Mouse (Mus musculus): ENCODE data around the gene Nrxn1. TPM values are rescaled to one million over a fixed set of nuclear protein-coding genes. Genes with fewer than 3 reads are reported as not detected.

Gene Nrxn1
- polyA plus RNA-seq, 1 experiment from 2014 or later: 25.7 TPM

DNA sequence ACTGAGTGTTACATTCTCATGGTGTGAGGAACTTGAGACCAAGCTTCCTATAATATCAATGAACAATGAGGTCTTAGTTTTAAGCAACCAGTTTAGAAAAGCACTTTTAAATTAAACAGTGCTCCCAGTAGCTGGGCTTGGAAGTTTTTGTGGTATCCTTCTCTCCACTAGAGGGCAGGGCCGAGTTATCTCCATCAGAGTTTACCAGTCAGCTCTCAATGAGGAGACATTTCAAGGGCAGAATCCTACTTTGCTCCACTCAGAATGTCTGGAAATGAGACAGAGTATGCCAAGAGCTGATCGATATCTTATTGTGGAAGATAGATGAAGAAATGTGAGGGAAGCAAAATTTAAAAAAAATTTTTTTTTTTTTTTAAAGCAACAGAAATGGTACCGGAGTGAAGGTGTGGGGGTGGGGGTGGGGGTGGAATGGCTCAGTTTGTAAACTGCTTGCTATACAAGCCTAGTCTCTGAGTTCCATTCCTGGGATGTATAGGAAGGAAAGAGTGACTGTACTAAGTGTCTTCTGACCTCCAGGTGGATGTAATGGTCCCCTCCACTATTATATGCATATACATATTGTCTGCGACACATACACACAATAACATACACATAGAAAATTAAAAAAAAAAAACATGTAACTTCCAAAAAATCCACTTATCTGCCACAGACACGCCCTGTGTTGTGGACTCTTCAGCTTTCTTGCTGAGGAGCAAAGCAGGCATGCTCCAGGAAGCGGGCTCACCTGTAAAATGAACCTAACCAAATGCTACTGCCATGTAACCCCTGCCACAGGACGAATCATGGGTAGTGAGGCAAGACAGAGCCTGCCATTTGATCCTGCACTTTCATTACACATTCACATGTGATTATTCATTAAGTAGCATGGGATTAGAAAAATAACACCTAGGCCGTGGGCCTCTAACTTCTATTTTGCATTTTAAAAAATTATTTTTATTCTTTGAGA lies 283.4 kb downstream of the Nrxn1 start:
- H3K9me3 ChIP-seq (ENCODE audit: control insufficient read depth, low read length): no peaks in the 10 kb centered on the region
- ATAC-seq (ENCODE audit: insufficient read depth, low FRiP score, low TSS enrichment) (peak; percentile 76), DNase-seq (ENCODE audit: low spot score) (peak; percentile 53)
- no peaks in the 10 kb centered on the region for H3K4me1 ChIP-seq (ENCODE audit: control insufficient read depth, insufficient read depth, low read length)
- H3K4me2 ChIP-seq (ENCODE audit: low read depth): no peak overlapping the region
- WGBS: 70% methylated on average over 8 of the region's 8 CpGs
- no peak overlapping the region for H3K4me3 ChIP-seq (ENCODE audit: low read depth, low read length)
- H3K27me3 ChIP-seq (ENCODE audit: control insufficient read depth, insufficient read depth, low read length): no peaks in the 10 kb centered on the region
- H3K27ac ChIP-seq (ENCODE audit: low read depth, low read length): no peak overlapping the region
- H3K36me3 ChIP-seq (ENCODE audit: control insufficient read depth, insufficient read depth, low read length): no peaks in the 10 kb centered on the region
- no peak overlapping the region for H3K9ac ChIP-seq (ENCODE audit: low read length)

DNA sequence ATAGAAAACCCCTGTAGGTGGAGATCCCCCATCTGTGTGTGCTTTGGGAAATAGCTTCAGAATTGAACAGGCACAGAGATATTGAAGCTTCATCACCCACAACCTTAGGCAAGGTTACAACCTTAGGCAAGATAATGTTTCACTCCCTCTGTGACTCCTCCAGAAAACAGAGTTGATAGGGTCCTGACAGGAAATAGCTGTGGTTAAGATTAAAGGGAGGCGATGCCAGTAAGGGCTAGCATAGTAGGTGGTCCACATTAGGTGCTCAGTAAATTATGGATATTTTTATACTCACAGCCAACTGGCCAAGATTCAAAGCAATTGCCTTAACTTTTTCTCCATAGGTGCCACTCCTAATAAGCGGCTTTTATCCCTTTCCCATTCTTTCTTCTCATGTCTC lies 284.6 kb downstream of the Nrxn1 start:
- Histone ChIP-seq H3K27ac (ENCODE audit: low read depth, low read length) (no peak overlapping the region), H3K4me1 (ENCODE audit: control insufficient read depth, insufficient read depth, low read length) (no peaks in the 10 kb centered on the region), H3K27me3 (ENCODE audit: control insufficient read depth, insufficient read depth, low read length) (no peaks in the 10 kb centered on the region), H3K36me3 (ENCODE audit: control insufficient read depth, insufficient read depth, low read length) (no peaks in the 10 kb centered on the region), H3K4me3 (ENCODE audit: low read depth, low read length) (no peak overlapping the region), H3K4me2 (ENCODE audit: low read depth) (no peak overlapping the region), H3K9ac (ENCODE audit: low read length) (no peak overlapping the region), H3K9me3 (ENCODE audit: control insufficient read depth, low read length) (no peaks in the 10 kb centered on the region)
- ATAC-seq (ENCODE audit: insufficient read depth, low FRiP score, low TSS enrichment): no peak
- 75% methylated on average over 2 of the region's 2 CpGs for WGBS
- no peak for DNase-seq (ENCODE audit: low spot score)

- ATAC-seq (ENCODE audit: insufficient read depth, low FRiP score, low TSS enrichment): no peak
- Histone ChIP-seq H3K9me3 (ENCODE audit: control insufficient read depth, low read length) (no peaks in the 10 kb centered on the region), H3K36me3 (ENCODE audit: control insufficient read depth, insufficient read depth, low read length) (no peaks in the 10 kb centered on the region), H3K4me1 (ENCODE audit: control insufficient read depth, insufficient read depth, low read length) (no peaks in the 10 kb centered on the region), H3K27ac (ENCODE audit: low read depth, low read length) (no peak overlapping the region), H3K4me2 (ENCODE audit: low read depth) (no peak overlapping the region), H3K9ac (ENCODE audit: low read length) (no peak overlapping the region), H3K4me3 (ENCODE audit: low read depth, low read length) (no peak overlapping the region), H3K27me3 (ENCODE audit: control insufficient read depth, insufficient read depth, low read length) (no peaks in the 10 kb centered on the region)
- no peak for DNase-seq (ENCODE audit: low spot score)
Measured at GRCm38 (mm10) chr17:90807199-90807598, 285.7 kb downstream of the Nrxn1 start.

DNA sequence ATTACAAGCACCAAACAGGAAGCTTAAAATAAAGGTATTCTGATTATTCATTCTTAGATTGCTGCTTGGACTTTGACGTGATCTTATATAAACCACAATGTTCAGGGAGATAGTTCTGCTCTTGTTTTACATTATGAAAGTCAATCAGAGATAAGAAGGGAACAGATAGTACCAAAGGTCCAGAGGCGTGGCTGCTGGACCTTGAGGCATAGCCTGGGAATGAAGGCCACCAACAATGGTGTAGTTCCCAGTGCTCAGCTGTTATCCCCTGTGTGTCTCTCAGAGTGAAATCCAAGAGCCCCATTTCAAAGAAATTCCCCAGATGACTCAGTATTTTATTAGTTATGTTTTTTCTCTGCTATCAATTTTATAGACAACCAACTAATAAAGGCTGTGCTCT lies 294.2 kb downstream of the Nrxn1 start:
- ATAC-seq (ENCODE audit: insufficient read depth, low FRiP score, low TSS enrichment): no peak
- H3K4me1 ChIP-seq (ENCODE audit: control insufficient read depth, insufficient read depth, low read length): no peaks in the 10 kb centered on the region
- H3K9ac ChIP-seq (ENCODE audit: low read length): no peak overlapping the region
- no peaks in the 10 kb centered on the region for H3K9me3 ChIP-seq (ENCODE audit: control insufficient read depth, low read length)
- no peak overlapping the region for H3K27ac ChIP-seq (ENCODE audit: low read depth, low read length)
- H3K27me3 ChIP-seq (ENCODE audit: control insufficient read depth, insufficient read depth, low read length): no peaks in the 10 kb centered on the region
- no peak for DNase-seq (ENCODE audit: low spot score)
- H3K4me2 ChIP-seq (ENCODE audit: low read depth): no peak overlapping the region
- H3K36me3 ChIP-seq (ENCODE audit: control insufficient read depth, insufficient read depth, low read length): no peaks in the 10 kb centered on the region
- no peak overlapping the region for H3K4me3 ChIP-seq (ENCODE audit: low read depth, low read length)
- WGBS: 87% methylated on average over 2 of the region's 2 CpGs

DNA sequence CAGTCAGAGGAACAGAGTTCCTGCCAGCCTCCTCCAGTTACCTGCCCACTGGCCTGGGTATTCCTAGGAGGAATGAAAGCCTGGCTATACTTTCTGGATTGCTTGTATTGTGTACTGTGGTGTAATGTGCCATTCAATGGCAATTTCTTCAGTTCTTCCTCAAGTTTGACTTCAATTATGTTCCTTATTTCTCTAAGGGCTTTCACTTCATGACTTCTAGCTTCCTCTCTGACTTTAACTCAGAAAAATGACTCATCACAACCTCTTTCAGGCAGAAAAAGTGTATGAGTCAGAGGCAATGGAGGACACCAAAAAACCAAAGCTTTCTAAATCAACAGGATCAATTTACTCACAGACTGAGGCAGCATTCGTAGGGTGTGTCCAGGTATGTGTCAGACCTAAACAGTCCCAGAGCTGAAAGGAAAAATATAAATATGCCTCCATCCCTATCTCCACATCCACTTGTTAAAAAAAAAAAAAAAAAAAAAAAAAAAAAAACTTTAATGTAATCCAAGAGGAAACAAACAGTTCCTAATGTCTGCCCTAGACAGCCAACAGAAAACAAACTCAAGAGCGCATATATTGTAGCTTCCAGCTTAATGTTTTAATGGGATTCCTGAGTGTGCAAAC lies 295.1 kb downstream of the Nrxn1 start:
- H3K9ac ChIP-seq (ENCODE audit: low read length): no peak overlapping the region
- no peak for ATAC-seq (ENCODE audit: insufficient read depth, low FRiP score, low TSS enrichment)
- H3K9me3 ChIP-seq (ENCODE audit: control insufficient read depth, low read length): no peaks in the 10 kb centered on the region
- no peak for DNase-seq (ENCODE audit: low spot score)
- no peak overlapping the region for H3K4me2 ChIP-seq (ENCODE audit: low read depth)
- no peaks in the 10 kb centered on the region for H3K4me1 ChIP-seq (ENCODE audit: control insufficient read depth, insufficient read depth, low read length)
- H3K27ac ChIP-seq (ENCODE audit: low read depth, low read length): no peak overlapping the region
- H3K36me3 ChIP-seq (ENCODE audit: control insufficient read depth, insufficient read depth, low read length): no peaks in the 10 kb centered on the region
- no peak overlapping the region for H3K4me3 ChIP-seq (ENCODE audit: low read depth, low read length)
- 95% methylated on average over 2 of the region's 2 CpGs for WGBS
- H3K27me3 ChIP-seq (ENCODE audit: control insufficient read depth, insufficient read depth, low read length): no peaks in the 10 kb centered on the region

GRCm38 (mm10) chr17:90796974-90797373 lies 295.9 kb downstream of the Nrxn1 start:
- Histone ChIP-seq H3K4me2 (ENCODE audit: low read depth) (no peak overlapping the region), H3K4me1 (ENCODE audit: control insufficient read depth, insufficient read depth, low read length) (no peaks in the 10 kb centered on the region), H3K9me3 (ENCODE audit: control insufficient read depth, low read length) (no peaks in the 10 kb centered on the region), H3K36me3 (ENCODE audit: control insufficient read depth, insufficient read depth, low read length) (no peaks in the 10 kb centered on the region), H3K27me3 (ENCODE audit: control insufficient read depth, insufficient read depth, low read length) (no peaks in the 10 kb centered on the region), H3K9ac (ENCODE audit: low read length) (no peak overlapping the region), H3K27ac (ENCODE audit: low read depth, low read length) (no peak overlapping the region), H3K4me3 (ENCODE audit: low read depth, low read length) (no peak overlapping the region)
- WGBS: 75% methylated on average over 2 of the region's 2 CpGs
- no peak for DNase-seq (ENCODE audit: low spot score)
- no peak for ATAC-seq (ENCODE audit: insufficient read depth, low FRiP score, low TSS enrichment)

- H3K4me3 ChIP-seq (ENCODE audit: low read depth, low read length): no peak overlapping the region
- H3K4me1 ChIP-seq (ENCODE audit: control insufficient read depth, insufficient read depth, low read length): no peaks in the 10 kb centered on the region
- no peaks in the 10 kb centered on the region for H3K27me3 ChIP-seq (ENCODE audit: control insufficient read depth, insufficient read depth, low read length)
- DNase-seq (ENCODE audit: low spot score) (no peak), ATAC-seq (ENCODE audit: insufficient read depth, low FRiP score, low TSS enrichment) (no peak)
- H3K9ac ChIP-seq (ENCODE audit: low read length): no peak overlapping the region
- no peaks in the 10 kb centered on the region for H3K36me3 ChIP-seq (ENCODE audit: control insufficient read depth, insufficient read depth, low read length)
- no peak overlapping the region for H3K27ac ChIP-seq (ENCODE audit: low read depth, low read length)
- H3K4me2 ChIP-seq (ENCODE audit: low read depth): no peak overlapping the region
- 89% methylated on average over 3 of the region's 3 CpGs for WGBS
- no peaks in the 10 kb centered on the region for H3K9me3 ChIP-seq (ENCODE audit: control insufficient read depth, low read length)
Measured at GRCm38 (mm10) chr17:90788491-90789127, 304.3 kb downstream of the Nrxn1 start.

GRCm38 (mm10) chr17:90788040-90788439 lies 304.8 kb downstream of the Nrxn1 start:
- no peak overlapping the region for H3K9ac ChIP-seq (ENCODE audit: low read length)

More at GRCm38 (mm10) chr17:90788040-90788439, 304.8 kb downstream of the Nrxn1 start:
- H3K27me3 ChIP-seq (ENCODE audit: control insufficient read depth, insufficient read depth, low read length): no peaks in the 10 kb centered on the region
- WGBS: 48% methylated on average over 1 of the region's 1 CpGs
- ATAC-seq (ENCODE audit: insufficient read depth, low FRiP score, low TSS enrichment): no peak
- no peaks in the 10 kb centered on the region for H3K36me3 ChIP-seq (ENCODE audit: control insufficient read depth, insufficient read depth, low read length)
- no peaks in the 10 kb centered on the region for H3K4me1 ChIP-seq (ENCODE audit: control insufficient read depth, insufficient read depth, low read length)
- DNase-seq (ENCODE audit: low spot score): no peak
- no peak overlapping the region for H3K4me2 ChIP-seq (ENCODE audit: low read depth)
- H3K4me3 ChIP-seq (ENCODE audit: low read depth, low read length): no peak overlapping the region
- no peaks in the 10 kb centered on the region for H3K9me3 ChIP-seq (ENCODE audit: control insufficient read depth, low read length)
- H3K27ac ChIP-seq (ENCODE audit: low read depth, low read length): no peak overlapping the region

All from neural tube, embryonic 11.5 days (tissue).